In genomic region chr16:37565117-37565516, GRCm38 (mm10) we compare ENCODE assay signal across 19 mouse cellular contexts. TPM values are rescaled to one million over a fixed set of nuclear protein-coding genes. Genes with fewer than 3 reads are reported as not detected.
A peak's percentile ranks its signal among the peaks of the same experiment; 100 is the strongest.
DNase-seq lines count a peak whose midpoint lies in the region; ATAC-seq and TF ChIP-seq lines count a peak whose summit lies in the region.
"Had no signal": no experiment of that assay in that cellular context is flagged by ENCODE, and none has a peak within 500 bp of the region (broad histone marks: within the 10 kb centered on the region; RNA-seq: fewer than 3 reads in every experiment).

No protein-coding gene starts in this region.

- TF ChIP-seq CTCF in liver, adult 2 months (IDR thresholded peaks at IDR 0.05; ENCODE audit: low read depth, low read length) = no peak

- 0 out of 2 replicates have a peak overlapping the region, but pooled peaks have one; percentile 38 for H3K27ac ChIP-seq in heart, embryonic 12.5 days (ENCODE audit: poor library complexity, severe bottlenecking)
- H3K27ac ChIP-seq in liver, adult 2 months (replicated peaks; ENCODE audit: insufficient read depth, low read depth, low read length) = peak overlapping the region; percentile 35
- H3K27ac ChIP-seq in liver, embryonic 13.5 days = no peak overlapping the region
- H3K27ac ChIP-seq: heart, adult 2 months; hindbrain, embryonic 13.5 days; hindbrain, postnatal 0 days had no signal

- no peaks in the 10 kb centered on the region for H3K9me3 ChIP-seq in heart, embryonic 12.5 days (replicated peaks)
- H3K9me3 ChIP-seq in liver, embryonic 13.5 days (replicated peaks) = no peaks in the 10 kb centered on the region
- H3K9me3 ChIP-seq: hindbrain, embryonic 13.5 days had no signal

- peaks cover 15% of the 10 kb centered on the region for H3K36me3 ChIP-seq in heart, embryonic 12.5 days
- H3K36me3 ChIP-seq in liver, adult 2 months (ENCODE audit: control insufficient read depth, insufficient read depth, low read length) = 0 out of 2 replicates have a peak, but pooled peaks cover 4% of the 10 kb centered on the region
- H3K36me3 ChIP-seq in liver, embryonic 13.5 days = peaks cover 9% of the 10 kb centered on the region
- H3K36me3 ChIP-seq: hindbrain, embryonic 13.5 days had no signal

- H3K4me1 ChIP-seq in heart, embryonic 12.5 days (replicated peaks) = peaks cover 25% of the 10 kb centered on the region
- H3K4me1 ChIP-seq in liver, adult 2 months (ENCODE audit: control insufficient read depth, insufficient read depth, low read length) = peaks cover 18% of the 10 kb centered on the region
- H3K4me1 ChIP-seq in liver, embryonic 13.5 days (replicated peaks) = 0 out of 2 replicates have a peak, but pooled peaks cover 8% of the 10 kb centered on the region

- no peaks in the 10 kb centered on the region for H3K27me3 ChIP-seq in heart, embryonic 12.5 days (replicated peaks)
- no peaks in the 10 kb centered on the region for H3K27me3 ChIP-seq in liver, adult 2 months (ENCODE audit: control insufficient read depth, insufficient read depth, low read length)
- no peaks in the 10 kb centered on the region for H3K27me3 ChIP-seq in liver, embryonic 13.5 days
- H3K27me3 ChIP-seq: hindbrain, embryonic 13.5 days had no signal

- TF ChIP-seq POLR2A in liver, adult 2 months (IDR thresholded peaks at IDR 0.05; ENCODE audit: extremely low read depth, insufficient read depth, low read length) = no peak

- H3K9ac ChIP-seq in heart, embryonic 12.5 days = no peak overlapping the region
- no peak overlapping the region for H3K9ac ChIP-seq in liver, adult 2 months (ENCODE audit: low read depth, low read length)
- no peak overlapping the region for H3K9ac ChIP-seq in liver, embryonic 13.5 days
- H3K9ac ChIP-seq: hindbrain, embryonic 13.5 days had no signal

- H3K4me3 ChIP-seq in heart, embryonic 12.5 days = no peak overlapping the region
- no peak overlapping the region for H3K4me3 ChIP-seq in liver, adult 2 months (ENCODE audit: insufficient read depth, low read depth, low read length)
- no peak overlapping the region for H3K4me3 ChIP-seq in liver, embryonic 13.5 days (replicated peaks)
- H3K4me3 ChIP-seq: heart, adult 2 months; hindbrain, embryonic 13.5 days had no signal

- no peak overlapping the region for H3K4me2 ChIP-seq in heart, embryonic 12.5 days
- no peak overlapping the region for H3K4me2 ChIP-seq in liver, embryonic 13.5 days
- H3K4me2 ChIP-seq: hindbrain, embryonic 13.5 days had no signal

- no peaks in the 10 kb centered on the region for H3K79me2 ChIP-seq in liver, adult 2 months (ENCODE audit: control insufficient read depth, insufficient read depth, low read length)

- intact Hi-C loops in heart, postnatal 25 days (cut with DNase I) = no loop called here

- ATAC-seq in heart, embryonic 12.5 days (ENCODE audit: insufficient number of reproducible peaks, low FRiP score) = no peak
- peak; percentile 73 for ATAC-seq in liver, embryonic 13.5 days (ENCODE audit: low read depth)
- peak; percentile 77; the same call in 1 of the 2 replicates for ATAC-seq in megakaryocyte-erythroid progenitor cell, adult 5-6 weeks (replicated peaks; ENCODE audit: low FRiP score, low TSS enrichment, poor library complexity, severe bottlenecking)
- ATAC-seq: forebrain, embryonic 14.5 days; hindbrain, postnatal 0 days had no signal

- WGBS in heart, embryonic 12.5 days = 12% methylated on average over 1 of the region's 1 CpGs
- WGBS in liver, adult 2 months = 84% methylated on average over 1 of the region's 1 CpGs
- 14% methylated on average over 1 of the region's 1 CpGs for WGBS in liver, embryonic 13.5 days (ENCODE audit: insufficient replicate concordance)

- DNase-seq in heart, postnatal 25 days (ENCODE audit: low spot score) = no peak
- DNase-seq in liver, adult 2 months (ENCODE audit: extremely low read depth, low read depth, low spot score) = no peak
- no peak for DNase-seq in liver
- DNase-seq in liver, embryonic 13.5 days = no peak
- DNase-seq in spleen, adult 18-20 months = no peak
- DNase-seq: adrenal gland, adult 8-10 months; cerebellum, adult 11 months; cerebellum, adult 8-10 months; cerebellum, postnatal 36 days; gastrocnemius, postnatal 36 days; heart, adult 2 months; kidney, adult 11 months had no signal

RNA-seq across cellular contexts. Expression of gene Hgd, which starts 14.8 kb away (rescaled TPM):
- polyA plus RNA-seq in heart, embryonic 12.5 days (2016; fragmentation: Nextera tagmentation; extraction: Ambion mirVana) = 0.43 and 0.49 TPM in 2 replicates
- total RNA-seq in heart, postnatal 25 days (2021) = not detected
- total RNA-seq in liver, adult 2 months (2014; rRNA removed) = 871 and 874 TPM in 2 replicates
- polyA plus RNA-seq in liver, adult 2 months (2012; rRNA removed) = 457 and 554 TPM in 2 replicates
- 24.4 and 25.8 TPM in 2 replicates for polyA plus RNA-seq in liver, embryonic 13.5 days (2015; fragmentation: Nextera tagmentation; extraction: Ambion mirVana)
- not detected in 2 replicates for total RNA-seq in megakaryocyte-erythroid progenitor cell, adult 5-6 weeks (2014; fragmentation: Nextera tagmentation)
- total RNA-seq in megakaryocyte-erythroid progenitor cell, adult 5-6 weeks (2017) = not detected in 2 replicates
- total RNA-seq: gastrocnemius, postnatal 36 days; heart, adult 2 months; hematopoietic stem cell, adult 5-6 weeks; hindbrain, postnatal 0 days had no signal
- polyA plus RNA-seq: embryonic facial prominence, embryonic 14.5 days; forebrain, embryonic 14.5 days had no signal

RNA-seq across cellular contexts. Expression of gene Rabl3, which starts 25.4 kb away (rescaled TPM):
- 33.8 and 34.5 TPM in 2 replicates for polyA plus RNA-seq in heart, embryonic 12.5 days (2016; fragmentation: Nextera tagmentation; extraction: Ambion mirVana)
- total RNA-seq in heart, postnatal 25 days (2021) = 1 to 10 TPM; 5.8 to 6.0 TPM
- 10.4 and 10.7 TPM in 2 replicates for total RNA-seq in liver, adult 2 months (2014; rRNA removed)
- polyA plus RNA-seq in liver, adult 2 months (2012; rRNA removed) = 2.8 and 3.5 TPM in 2 replicates
- 14.6 and 19.6 TPM in 2 replicates for polyA plus RNA-seq in liver, embryonic 13.5 days (2015; fragmentation: Nextera tagmentation; extraction: Ambion mirVana)
- total RNA-seq in megakaryocyte-erythroid progenitor cell, adult 5-6 weeks (2014; fragmentation: Nextera tagmentation) = 10.9 and 13.7 TPM in 2 replicates
- 10.3 and 16.8 TPM in 2 replicates for total RNA-seq in megakaryocyte-erythroid progenitor cell, adult 5-6 weeks (2017)

RNA-seq across cellular contexts. Expression of gene Gtf2e1, which starts 25.5 kb away (rescaled TPM):
- 25.9 and 28.5 TPM in 2 replicates for polyA plus RNA-seq in heart, embryonic 12.5 days (2016; fragmentation: Nextera tagmentation; extraction: Ambion mirVana)
- 1 to 10 TPM; 6.4 to 6.5 TPM for total RNA-seq in heart, postnatal 25 days (2021)
- total RNA-seq in liver, adult 2 months (2014; rRNA removed) = 7.2 and 8.3 TPM in 2 replicates
- polyA plus RNA-seq in liver, adult 2 months (2012; rRNA removed) = 5.0 and 5.5 TPM in 2 replicates
- polyA plus RNA-seq in liver, embryonic 13.5 days (2015; fragmentation: Nextera tagmentation; extraction: Ambion mirVana) = 11.5 and 14.2 TPM in 2 replicates
- total RNA-seq in megakaryocyte-erythroid progenitor cell, adult 5-6 weeks (2014; fragmentation: Nextera tagmentation) = 17.5 and 19.5 TPM in 2 replicates
- total RNA-seq in megakaryocyte-erythroid progenitor cell, adult 5-6 weeks (2017) = 26.4 and 29.9 TPM in 2 replicates

Comparison
In these comparisons a context has a peak if more than half of its experiments do, and no peak if none do; other contexts are left out.
1. RNA of gene Hgd, which starts 14.8 kb away (total RNA-seq): 871 to 874 TPM in liver, adult 2 months; not detected in heart, postnatal 25 days and not detected in megakaryocyte-erythroid progenitor cell, adult 5-6 weeks; every median in the first group is over 100 times any median in the second.